Mouse (Mus musculus): ENCODE measurements at regions not wholly inside any gene's neighbourhood (a gene's known extent, or its start where the extent isn't known, plus 50 kb on each side); places are given as distances from the start of the nearest gene placed in this dataset.

GRCm38 (mm10) chr9:31976191-31976590 is 62.9 kb upstream of the Barx2 start:
- TF ChIP-seq POLR2A (IDR thresholded peaks at IDR 0.05; ENCODE audit: insufficient read depth, low read depth, low read length), result no peak
- TF ChIP-seq CTCF (IDR thresholded peaks at IDR 0.05), result no peak
- no peak for TF ChIP-seq EP300 (IDR thresholded peaks at IDR 0.05; ENCODE audit: insufficient read depth, low read depth, low read length)

All from heart, adult 2 months (tissue).